Mouse (Mus musculus) ovary, adult 18-20 months (tissue): ENCODE data around the gene Gm10670.
"Not testable (repeated sequence)": the region's sequence is repeated elsewhere in the genome, so short reads cannot be mapped to it uniquely, and the experiment has no call there.

Experiments used
- DNase-seq: peaks from one replicate; pipeline ENCODE4 v3.0.0; 2022; ENCODE audit warnings: low spot score, mixed read lengths

Gene Gm10670

GRCm38 (mm10) chr7:20474825-20475224 is at the start of gene Gm10670:
Gene Gm10670 (minus strand): TSS chr7:20474925.
- not testable (repeated sequence) for DNase-seq

DNA sequence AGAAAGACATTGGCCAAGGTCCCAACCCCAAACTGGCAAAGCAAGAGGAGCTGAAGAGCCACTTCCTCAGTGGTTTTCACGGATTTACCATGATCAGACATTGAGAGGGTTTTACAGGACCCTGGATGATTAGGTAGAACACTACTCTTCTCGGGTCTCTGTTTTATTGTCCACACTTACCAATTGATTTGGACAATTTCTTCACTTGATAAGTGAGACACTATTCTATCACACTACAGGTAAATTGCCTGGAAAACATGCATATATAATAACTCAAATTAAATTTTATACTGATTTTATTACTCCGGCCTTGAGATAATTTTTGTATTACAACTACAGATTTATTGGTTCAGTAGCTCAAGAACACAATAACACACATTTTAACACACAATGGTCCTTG is 35.7 kb upstream of the Gm10670 start, which contains the start of gene Vmn1r103:
Vmn1r103 (minus strand) TSS at position 101 of the 400 bp plus-strand sequence.
- DNase-seq: not testable (repeated sequence)

- not testable (repeated sequence) for DNase-seq
These were observed 32.2 kb downstream of the Gm10670 start, which contains the start of gene Vmn1r101 for GRCm38 (mm10) chr7:20442493-20442892. Gene Vmn1r101 (minus strand): TSS chr7:20442593.
